Mouse (Mus musculus): Measurements from ENCODE around the gene Hoxd12.

Gene Hoxd12

DNA sequence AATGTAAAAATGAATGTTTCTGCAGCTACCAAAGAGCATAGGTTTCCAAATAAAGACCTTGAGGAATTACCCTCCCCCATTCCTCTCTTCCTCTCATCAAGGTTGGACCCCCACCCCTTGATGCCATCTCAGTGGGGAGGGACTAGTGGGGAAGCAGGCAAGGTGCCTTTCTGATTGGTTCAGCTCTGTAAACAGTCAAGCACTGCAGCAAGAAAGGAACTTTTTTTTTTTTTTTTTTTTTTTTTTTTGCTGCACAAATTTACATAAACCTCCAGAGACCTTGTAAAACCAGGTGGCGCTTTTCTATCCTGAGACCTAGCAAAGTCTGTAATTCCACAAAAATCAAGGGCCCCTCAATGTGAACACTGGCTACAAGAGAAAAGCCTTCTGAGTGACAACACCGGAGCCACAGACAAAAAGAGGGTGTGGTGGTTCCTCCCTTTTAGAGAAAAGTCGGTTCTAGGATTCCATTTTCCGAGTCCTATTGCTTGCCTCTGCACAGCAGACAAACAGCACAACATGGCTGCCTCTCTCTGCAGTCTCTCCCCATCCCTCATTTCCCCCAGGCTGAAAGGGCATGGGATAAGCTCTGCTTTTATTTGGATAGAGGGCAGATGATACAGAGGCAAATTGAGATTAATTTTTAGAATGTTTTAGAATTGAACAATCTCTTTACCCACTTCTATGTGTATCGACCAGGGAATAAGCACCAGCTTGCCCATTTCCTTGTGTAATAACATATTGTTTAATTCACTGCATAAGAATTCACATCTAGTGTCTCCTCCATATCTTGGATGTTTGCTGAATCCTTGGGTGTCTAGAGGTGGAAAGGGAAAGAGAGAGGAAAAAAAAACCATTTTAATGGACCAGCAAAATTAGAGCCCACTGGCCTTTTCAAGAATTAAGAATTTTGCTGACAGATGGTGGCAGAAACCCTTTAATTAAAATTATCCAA, 34.9 kb downstream of the Hoxd12 start:
- no peak for DNase-seq (ENCODE audit: low spot score in 2 of 2)

DNA sequence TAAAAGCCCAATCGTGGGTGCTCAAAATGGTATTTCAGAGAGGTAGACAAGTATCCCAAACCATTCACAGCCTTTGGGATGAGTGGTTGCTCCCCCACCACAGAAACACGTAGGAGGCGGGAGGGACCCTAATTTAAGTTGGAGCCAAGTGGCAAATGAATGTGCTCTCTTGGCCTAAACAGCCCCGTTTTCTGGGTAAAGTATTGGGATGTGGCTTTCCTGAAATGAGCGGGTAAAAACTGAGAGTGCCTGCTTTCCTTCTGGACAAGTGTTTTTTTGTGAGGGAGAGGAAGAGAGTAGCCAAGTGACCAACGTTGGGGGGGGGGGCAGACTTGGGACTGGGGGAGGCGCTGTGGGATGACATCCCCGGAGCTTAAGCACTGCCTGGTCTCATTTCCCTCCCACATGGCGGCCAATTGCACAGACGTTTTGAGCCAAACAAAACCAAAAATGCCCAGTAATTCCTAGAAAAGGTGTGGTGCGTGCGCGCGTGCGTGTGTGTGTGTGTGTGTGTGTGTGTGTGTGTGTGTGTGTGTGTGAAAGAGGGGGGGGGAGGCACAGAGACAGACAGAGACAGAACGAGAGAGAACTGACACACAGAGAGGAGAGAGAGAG, 36.2 kb downstream of the Hoxd12 start:
- no peak for DNase-seq (ENCODE audit: low spot score in 2 of 2)

DNA sequence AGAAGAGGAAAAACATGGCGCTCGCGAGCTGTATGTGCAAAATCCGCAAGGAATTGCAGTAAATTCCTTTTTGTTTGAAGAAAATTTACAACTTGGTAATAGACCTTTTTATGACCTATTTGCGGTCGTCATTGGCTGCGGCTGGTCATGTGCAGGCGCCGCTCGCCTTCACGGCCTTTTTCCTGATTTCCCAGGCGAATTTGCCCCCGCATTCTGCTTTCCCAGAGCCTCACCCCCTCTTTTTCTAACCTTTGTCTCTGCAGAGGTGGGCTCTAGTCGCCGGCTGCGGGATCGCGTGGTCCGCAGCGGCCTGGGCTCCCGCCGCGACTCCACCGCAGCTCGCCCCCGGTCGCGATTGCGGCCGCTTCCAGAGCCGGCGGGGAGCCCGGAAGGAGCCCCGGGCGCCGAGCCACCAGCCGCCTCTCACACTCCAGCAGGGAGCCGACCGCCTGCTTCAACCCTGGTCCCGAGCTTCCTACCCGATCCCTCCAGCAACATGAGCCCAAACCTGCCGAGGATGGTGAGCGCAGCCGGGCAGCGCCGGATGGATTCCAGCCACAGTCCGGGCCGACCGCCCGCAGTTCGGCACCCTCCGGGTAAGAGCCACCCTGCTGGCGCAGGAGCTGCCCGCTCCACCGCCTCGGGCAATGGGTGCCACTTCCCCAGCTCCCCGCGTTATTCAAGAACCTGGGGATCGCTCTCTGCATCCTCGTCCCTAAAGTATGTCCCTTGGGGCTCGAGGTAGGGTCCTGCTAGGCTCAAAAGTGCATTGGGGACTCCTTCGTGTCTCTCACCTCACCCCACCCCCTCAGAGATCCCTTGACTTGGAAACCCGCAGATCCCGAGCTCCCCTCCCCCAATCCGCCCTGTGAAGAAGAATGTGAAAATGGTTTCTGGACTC, 37.2 kb downstream of the Hoxd12 start, which contains the start of the genes Hoxd3 and Hoxd4:
Gene Hoxd3, plus strand, starts transcription at position 207 of the 901 bp plus-strand sequence.
Gene Hoxd4, plus strand, starts transcription at position 209 of the 901 bp plus-strand sequence.
- no peak for DNase-seq (ENCODE audit: low spot score in 2 of 2)

DNA sequence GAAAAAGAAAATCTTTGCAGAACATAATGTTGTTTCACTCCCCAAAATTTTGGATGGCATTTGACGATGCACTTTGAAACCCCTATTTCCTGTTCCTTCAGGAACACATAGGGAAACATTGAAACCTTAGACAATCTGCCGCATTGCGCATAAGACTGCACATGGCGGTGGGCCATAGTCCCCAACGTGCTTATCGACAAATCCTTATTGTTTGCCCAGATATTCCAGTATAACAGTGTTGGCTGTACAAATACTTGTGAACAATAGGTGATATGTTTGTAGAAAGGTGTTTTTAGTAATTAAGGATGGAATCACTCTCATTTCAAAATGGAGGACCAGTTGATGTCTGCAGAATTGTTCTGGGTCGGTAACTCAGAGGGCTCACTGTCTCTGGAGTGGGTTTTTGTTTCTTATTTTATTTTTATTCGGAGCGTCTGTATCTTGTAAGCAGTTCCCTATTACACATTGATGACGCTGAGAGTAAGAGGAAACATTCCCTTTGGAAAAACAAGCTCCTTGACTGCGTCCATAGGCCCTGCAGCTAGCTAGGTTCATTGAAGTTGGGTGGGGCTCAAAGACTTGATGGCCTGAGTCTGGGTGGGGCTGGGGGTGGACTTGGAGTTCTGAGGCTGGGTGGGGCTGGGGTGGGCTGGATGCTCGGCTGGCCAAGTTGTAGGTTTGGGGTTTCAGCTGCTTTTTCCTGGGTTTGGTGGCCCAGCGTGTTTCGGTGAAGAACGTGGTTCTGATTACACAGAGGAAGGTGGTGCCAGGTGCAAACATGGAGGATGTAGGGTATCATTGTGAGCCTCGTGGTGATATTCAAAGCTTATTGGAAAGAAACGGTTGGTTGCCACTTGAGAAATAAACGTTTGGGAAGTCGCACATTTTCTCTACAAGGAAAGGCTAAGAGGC, 38.7 kb downstream of the Hoxd12 start:
- DNase-seq (ENCODE audit: low spot score in 2 of 2) = no peak

DNA sequence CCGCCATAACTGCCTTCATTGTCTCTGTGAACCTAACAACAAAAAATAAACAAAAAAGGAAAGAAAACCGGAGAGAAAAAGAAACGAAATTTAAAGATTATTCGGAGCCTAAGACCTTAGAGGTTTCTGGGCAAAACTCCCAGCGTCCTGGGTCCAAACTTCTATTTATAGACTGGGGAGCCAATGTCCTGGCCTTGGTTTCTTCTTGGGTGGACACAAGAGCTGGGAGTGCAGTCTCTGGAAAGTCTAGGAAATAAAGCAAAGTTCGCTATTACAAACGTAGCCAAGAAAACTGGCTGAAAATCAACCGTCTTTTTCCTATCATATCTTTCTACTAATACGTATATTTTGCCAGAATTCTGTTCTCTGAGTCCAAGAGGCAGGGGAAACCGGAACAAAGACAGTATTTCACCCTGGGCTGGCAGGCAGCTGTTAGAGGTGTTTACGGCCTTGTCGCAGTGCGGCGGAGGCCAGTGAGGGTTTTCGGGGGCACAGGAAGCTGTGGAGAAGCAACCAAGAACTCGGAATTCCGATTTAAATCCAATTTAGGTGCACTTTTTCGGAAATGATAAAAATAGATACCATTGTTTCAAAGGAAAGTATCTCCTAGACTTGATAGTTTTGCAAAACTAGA, 39.5 kb downstream of the Hoxd12 start:
- no peak for DNase-seq (ENCODE audit: low spot score in 2 of 2)

DNA sequence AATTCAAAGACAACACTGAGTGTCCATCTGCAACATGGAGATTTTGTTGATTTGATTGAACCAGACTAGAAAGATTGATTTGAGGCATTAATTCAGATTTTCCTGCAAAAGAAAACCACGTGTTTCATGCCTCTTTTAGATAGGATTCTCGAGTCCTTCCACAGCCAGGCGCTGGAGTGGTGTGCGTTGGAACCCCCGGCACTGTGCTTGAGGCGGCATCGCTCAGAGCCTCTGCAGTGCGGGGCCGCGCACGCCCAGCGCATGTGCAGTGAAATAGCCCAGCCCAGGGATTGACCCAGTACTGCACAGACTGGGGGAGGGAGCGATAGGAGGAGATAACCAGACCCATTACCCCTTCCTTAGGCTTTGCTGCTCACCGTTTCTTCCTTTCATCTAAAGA, 40.1 kb downstream of the Hoxd12 start:
- no peak for DNase-seq (ENCODE audit: low spot score in 2 of 2)

DNA sequence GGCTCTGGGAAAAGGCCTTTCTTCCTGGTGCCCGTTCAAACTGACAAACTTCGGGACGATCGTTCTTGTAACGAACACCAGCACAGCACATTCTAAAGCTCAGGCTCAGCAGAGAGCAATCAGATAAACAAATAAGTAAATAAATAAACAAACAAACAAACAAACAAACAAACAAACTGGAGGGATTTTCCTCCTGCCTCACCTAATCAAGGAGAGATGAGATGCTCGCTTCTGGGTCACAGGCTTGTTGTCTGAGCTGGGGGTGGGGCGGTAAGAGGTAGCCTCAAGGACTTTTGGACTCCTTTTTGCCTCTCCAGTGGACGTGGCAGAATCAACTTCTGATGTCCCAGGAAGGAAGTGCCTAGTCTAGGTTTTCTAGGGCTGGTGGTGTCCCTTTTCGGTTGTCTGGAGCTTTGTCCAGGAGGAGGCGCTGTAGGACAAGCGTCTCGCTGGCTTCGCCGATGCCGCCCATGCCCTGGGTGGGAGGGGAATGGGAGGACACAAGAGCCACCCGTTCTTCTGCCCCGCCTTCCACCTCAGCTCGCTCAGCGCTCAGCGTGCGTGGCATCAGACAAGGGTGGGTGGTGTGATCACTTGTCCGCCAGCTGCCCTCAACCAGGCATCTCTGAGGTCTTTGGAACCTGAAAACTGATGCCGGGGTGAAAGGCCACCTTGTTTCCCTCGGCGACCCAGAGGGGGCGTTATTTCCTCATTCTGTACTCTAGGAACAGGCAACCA, 40.9 kb downstream of the Hoxd12 start:
- peak; percentile 32 to 43 for DNase-seq (ENCODE audit: low spot score in 2 of 2)

DNA sequence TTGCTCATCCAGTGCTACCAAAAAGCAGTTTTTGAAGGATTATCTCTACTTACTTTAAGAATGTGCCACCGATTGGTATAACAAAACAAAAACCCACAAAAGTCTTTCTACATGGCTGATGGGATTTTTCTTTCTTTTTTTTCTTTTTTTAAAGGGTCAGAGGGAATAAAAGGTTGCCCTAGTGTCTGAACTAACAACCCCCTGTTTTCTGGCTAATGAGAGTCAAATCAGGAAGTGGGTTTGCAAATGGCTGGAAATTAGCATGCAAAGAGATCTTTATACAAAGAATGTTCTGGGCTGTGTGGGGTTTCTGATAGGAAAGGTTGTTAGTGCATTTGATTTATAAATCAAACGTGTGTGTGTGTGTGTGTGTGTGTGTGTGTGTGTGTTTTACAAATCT, 45.6 kb downstream of the Hoxd12 start:
- DNase-seq (ENCODE audit: low spot score in 2 of 2) = no peak

DNA sequence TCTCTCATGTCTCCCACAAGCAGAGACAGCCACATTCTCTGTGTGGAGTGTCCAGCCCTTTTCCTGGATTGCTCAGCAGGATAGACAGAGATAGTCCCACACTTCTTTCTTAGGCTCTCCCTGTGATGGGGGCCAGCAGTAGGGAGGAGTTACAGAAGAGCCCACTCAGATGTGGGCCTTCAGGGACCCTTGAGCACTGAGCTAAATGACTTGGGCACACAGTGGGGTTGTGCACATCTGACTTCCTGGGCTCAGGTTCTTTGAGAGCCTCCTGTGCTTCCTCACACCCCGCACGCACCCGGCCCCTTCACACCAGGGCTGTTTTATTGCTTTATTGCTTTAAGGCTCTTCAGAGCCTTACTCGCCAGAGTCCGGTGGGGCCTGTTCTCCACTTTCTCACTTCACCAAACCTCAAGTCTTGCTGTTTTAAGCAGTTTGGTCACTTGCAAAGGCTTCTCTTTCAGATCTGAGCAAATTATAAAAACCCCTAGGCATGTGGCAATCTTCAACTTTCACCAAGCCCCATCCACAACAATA, 46.2 kb downstream of the Hoxd12 start:
- no peak for DNase-seq (ENCODE audit: low spot score in 2 of 2)

DNA sequence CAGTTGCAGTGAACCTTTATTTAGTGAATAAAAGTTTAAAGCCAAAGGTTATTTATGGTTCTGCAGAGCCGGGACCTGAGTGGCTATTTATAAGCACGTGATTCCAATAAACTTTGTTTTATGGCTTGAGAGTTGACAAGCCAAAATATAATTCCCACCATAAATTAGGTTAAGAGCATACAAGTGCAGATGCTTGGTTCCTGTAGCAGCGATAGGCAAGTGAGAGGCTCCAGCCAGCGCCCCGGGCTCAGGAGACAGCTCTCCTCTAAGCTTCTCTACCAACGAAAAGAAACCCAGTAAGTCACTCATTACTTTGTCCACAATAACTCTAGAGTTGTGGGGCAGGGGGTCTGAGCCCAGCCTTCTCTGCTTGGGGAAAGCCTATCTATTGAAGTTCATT, 47.1 kb downstream of the Hoxd12 start:
- no peak for DNase-seq (ENCODE audit: low spot score in 2 of 2)

DNA sequence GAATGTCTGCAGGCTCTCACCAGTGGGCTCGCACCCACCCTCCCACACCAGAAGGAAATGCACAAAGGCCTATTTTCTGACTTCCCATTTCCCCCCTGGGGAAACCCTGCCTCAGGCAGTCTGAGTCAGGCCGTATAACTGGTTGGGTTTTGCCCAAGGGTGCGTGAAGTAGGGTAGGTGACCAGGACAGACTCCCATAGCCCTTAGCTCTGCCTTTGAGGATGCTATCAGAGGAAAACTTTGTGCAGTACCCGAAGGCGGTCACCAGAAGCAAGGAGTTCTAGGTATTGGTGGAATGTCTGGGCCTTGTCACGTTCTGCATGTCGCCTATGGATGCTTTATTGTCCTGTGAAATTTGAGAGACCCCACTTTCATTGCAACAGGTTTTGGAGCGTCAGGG, 48.1 kb downstream of the Hoxd12 start:
- DNase-seq (ENCODE audit: low spot score in 2 of 2) = no peak

DNA sequence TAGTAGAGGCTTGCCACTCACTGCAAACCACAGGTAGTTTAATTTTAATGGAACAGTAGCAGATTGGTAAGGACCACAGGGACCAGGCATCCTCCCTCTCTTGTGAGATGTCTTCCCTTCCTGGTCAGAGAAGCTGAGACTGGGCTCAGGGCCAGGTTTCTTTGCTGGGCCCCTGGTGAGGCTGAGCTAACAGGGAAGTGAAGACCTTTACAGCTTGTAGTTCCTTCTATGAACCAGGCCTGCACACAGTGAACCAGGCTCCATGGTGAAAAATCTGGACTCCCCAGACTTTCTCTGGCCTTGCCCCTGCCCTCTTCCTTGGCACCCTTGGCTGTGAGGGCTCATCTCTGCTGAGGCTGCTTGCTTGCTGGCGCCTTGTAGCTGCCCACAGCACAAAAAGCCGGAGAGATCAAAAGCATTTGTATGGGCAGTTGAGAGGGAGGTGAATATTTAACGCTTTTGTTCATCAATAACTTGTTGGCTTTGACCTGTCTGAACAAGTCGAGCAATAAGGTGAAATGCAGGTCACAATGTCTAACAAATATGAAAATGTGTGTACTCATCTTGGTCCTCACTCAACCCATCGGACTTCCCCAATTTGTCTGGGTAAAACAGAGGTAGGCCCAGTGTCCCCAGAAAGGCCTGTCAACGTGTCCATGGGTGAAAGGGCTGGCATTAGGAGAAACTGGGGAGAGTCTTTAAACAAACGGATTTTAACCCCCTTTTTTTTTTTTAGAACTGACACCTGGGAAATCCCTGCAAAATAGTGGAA, 49.6 kb downstream of the Hoxd12 start:
- no peak for DNase-seq (ENCODE audit: low spot score in 2 of 2)

DNA sequence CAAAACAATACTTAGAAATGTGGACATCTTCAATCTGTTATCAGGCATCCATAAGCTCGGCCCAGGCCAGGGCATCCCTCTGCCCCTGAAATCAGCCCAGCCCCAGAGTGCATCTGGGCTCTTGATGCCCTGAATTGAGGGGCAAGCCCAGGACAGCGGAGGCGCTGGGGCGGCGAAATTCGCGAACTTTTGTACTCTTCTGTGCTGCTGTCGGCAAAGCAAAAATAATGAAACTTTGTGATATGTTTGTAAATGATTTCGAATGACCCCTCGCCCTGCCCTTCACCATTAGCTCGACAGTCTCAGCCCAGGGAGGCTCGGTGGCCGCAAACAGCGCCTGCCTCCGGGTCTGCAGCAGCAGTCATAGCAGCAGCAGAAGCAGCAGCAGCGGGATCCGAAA, 50.4 kb downstream of the Hoxd12 start:
- DNase-seq (ENCODE audit: low spot score in 2 of 2) = no peak

DNA sequence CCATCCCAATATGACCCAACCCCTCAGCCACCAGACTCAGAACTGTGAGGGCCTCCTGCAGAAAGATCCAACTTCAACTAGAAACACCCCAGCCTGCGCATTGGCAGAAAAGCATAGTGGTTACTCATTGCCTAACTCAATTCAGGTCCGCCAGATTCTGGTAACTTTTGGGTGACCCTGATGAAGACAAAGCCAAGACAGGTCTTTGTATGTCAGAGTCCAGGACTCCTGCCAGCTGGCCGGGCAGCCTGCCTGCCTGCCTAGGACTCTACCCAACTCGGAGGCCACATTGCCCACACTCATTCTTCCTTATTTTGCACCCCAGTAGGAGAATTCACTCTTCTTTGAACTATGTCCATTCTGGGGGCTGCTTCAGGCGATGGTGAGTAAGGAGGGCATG, 51.7 kb downstream of the Hoxd12 start, which contains the start of gene Gm28230:
Gene Gm28230, plus strand, starts transcription at position 178 of the 400 bp plus-strand sequence.
- no peak for DNase-seq (ENCODE audit: low spot score in 2 of 2)

DNA sequence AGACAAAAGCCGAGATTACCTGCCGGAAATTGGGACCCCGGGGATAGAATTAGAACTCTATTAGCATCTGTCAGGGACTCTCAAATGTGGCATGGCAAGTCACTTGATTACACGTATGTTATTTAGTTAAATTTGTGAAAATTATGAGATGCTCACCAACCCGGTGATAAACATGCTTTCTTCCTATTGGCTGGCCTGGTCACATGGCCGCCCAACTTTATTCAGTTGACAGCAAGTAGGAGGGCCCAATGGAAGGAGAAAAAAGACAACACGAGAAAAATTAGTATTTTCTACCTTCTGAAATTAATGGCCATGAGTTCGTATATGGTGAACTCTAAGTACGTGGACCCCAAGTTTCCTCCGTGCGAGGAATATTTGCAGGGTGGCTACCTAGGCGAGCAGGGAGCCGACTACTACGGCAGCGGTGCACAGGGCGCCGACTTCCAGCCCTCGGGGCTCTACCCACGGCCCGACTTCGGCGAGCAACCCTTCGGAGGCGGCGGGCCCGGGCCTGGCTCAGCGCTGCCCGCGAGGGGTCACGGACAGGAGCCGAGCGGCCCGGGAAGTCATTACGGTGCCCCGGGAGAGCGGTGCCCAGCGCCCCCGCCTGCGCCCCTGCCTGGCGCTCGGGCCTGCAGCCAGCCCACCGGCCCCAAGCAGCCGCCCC, 52.3 kb downstream of the Hoxd12 start:
- DNase-seq (ENCODE audit: low spot score in 2 of 2) = no peak

Measured in spleen, postnatal 36 days (tissue).